Mouse (Mus musculus): ENCODE measurements around the gene Gpr156.
A peak's percentile ranks its signal among the peaks of the same experiment; 100 is the strongest.

Gpr156 gene

DNA sequence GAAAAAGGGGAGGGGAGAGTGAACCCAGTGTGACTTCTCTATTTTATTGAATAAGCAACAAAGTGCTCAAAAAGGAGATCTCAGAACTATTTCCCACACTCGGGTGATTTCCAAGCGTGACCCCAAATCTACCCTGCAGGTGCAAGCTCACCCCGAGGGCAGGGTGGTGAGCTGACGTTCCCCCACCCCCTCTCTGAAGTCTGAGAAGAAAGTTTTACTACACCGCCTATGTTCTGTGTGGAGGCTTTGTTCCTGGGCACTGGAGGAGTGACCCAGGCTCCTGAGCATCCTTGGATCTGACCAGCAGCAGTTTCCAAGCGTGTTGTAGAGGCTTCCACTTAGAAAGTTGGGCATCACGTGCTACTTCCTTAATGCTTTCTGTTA, 514 bp downstream of the Gpr156 start:
- DNase-seq (ENCODE audit: extremely low read depth, low read depth) = no peak

GRCm38 (mm10) chr16:37919000-37919399, 2.7 kb downstream of the Gpr156 start:
- DNase-seq (ENCODE audit: extremely low read depth, low read depth) = no peak

GRCm38 (mm10) chr16:37920842-37921409, 4.6 kb downstream of the Gpr156 start:
- DNase-seq (ENCODE audit: extremely low read depth, low read depth) = no peak

- DNase-seq (ENCODE audit: extremely low read depth, low read depth) = no peak
Observed at GRCm38 (mm10) chr16:37926087-37926486, 9.8 kb downstream of the Gpr156 start.

- DNase-seq (ENCODE audit: extremely low read depth, low read depth) = no peak
Observed at GRCm38 (mm10) chr16:37927117-37927516, 10.8 kb downstream of the Gpr156 start.

DNA sequence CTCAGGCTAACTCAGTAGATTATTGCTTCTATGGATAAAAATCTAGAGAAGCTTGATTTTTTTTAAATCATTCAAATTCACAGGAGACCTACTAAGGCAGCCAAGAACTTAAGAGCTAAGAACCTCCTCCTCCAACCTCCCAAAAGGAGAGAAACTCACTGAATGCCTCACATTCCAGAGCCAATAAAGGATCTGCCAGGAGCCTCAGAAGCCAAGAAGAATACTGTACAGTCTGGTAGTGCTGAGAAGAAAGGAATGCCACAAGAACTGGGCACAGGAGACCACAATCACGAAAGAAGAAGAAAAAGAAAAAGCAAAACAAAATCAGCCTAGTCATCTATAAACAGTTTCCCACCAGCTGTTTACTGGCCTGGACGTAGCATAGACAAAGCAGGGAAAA, 12.7 kb downstream of the Gpr156 start:
- DNase-seq (ENCODE audit: extremely low read depth, low read depth) = no peak

- no peak for DNase-seq (ENCODE audit: extremely low read depth, low read depth)
Observed at GRCm38 (mm10) chr16:37929626-37930025, 13.3 kb downstream of the Gpr156 start.

DNA sequence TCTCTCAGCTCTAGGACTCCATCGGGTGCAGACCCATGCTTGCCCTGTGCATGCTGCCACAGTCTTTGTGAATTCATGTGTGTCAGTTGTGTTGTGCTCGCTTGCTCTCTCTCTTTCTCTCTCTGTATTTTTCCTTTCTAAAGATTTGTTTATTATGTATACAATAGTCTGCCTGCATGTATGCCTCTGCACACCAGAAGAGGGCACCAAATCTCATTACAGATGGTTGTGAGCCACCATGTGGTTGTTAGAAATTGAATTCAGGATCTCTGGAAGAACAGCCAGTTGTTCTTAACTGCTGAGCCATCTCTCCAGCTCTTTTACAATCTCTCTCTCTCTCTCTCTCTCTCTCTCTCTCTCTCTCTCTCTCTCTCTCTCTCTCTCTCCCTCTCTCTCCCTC, 18.6 kb downstream of the Gpr156 start:
- no peak for DNase-seq (ENCODE audit: extremely low read depth, low read depth)

DNA sequence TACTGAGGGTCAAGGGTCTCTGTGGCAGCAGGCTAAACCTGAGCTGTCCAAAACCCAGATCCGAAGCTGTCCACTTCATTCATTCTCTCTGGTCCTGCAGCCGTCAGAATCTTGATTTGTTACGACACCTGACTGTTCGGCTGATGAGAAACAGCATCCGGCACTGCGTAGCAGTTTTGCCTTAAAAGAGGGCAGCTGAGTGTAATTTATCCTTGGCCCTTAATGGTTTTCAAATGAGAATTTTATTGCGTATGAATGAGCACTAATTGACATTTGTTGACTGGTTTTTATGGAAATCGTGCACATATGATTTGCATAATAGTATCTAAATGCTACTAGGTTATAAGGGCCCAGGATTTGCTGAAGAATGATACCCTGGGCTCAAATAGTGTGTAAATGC, 21.0 kb downstream of the Gpr156 start:
- no peak for DNase-seq (ENCODE audit: extremely low read depth, low read depth)

DNA sequence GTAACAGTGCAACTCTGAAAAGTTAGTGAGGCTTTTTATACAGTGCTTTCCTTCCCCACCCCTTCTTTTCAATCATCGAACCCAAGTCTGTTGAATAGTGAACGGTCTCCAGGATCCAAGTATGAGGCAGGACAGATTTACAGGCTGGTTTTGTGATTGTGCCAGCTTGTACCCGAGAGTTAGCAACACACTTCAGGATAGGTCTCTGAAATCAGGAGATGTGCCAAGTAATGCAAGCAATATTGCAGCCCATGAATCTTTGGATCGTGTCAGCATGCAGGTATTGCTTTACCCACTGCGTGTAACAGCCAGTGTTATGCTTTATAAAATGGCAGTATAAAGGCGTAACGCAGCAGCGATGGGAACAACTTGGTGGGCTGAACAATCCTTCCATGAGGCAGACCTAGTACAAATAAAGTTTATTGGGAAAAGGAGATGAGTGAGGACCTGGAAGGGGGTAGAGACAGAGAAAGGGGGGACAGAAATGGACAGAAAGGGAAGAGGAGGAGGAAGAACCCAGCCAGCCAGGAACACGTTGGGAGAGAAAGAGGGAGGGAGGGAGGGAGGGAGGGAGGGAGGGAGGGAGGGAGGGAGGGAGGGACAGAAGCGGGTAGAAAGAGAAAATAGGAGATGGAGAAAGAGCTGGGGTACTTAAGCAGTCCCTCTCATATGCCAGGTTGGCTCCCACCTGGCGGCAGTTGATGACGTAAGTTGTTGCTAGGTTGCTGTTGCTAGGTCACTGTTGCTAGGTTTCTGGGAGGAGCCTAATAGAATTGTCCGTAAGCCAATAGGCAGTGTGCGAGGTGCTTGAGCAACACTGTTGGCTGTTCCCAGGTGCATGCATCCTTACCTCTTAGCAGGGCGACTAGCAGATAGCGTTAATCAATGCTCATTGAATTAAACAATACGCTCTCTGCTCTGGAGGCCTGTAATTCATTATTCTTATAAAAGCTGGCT, 22.1 kb downstream of the Gpr156 start:
- DNase-seq (ENCODE audit: extremely low read depth, low read depth) = no peak

DNA sequence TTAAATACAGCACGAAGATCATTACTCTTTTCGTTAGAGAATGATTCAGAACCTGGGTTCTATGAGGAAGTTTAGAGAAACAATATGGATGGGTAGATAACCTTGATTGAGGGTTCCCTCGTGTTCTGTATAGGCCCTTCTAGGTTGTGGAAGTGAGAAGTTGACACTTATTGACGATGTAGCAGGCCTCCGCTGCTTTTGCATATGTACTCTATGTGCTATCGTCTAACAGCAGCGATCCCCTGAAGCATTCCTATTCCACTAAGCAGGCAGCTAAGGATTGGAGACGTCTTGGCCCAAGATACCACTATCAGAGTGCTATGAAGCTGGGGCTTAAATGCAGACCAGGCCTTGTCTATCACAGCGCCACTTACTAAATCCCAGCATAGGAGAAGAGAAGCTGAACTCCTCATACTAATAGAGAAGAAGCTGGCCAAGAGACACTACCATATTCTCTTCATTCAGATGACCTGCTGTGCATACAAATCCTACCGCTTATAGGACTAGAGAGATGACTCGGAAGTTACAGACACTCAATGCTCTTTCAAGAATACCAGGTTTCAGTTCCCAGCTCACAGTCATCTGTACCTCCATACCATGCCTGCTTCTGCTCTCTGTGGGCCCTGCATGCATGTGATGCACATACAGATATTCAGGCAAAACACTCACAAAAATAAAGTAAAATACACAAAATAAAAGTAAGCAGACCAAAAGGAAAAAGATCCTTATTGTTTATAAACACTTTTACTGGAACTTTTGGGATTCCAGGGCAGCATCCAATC, 23.0 kb downstream of the Gpr156 start:
- no peak for DNase-seq (ENCODE audit: extremely low read depth, low read depth)

DNA sequence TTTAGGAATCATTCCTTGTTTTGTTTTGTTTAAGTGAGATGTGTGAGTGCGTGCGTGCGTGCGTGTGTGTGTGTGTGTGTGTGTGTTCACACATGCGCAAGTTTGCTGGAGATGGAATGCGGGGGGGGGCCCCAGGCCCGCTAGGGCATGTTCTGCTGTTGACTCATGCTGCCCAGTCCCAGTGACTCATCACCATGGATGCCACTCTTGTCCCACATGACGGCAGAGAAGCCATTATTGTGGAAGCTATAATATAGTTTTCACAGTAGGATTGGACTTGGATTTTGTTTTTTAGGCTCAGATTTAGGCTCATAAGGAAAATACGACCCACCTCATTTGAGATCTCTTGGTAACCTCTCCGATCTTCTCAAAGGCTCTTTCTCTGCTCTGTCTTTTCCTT, 24.0 kb downstream of the Gpr156 start:
- no peak for DNase-seq (ENCODE audit: extremely low read depth, low read depth)

DNA sequence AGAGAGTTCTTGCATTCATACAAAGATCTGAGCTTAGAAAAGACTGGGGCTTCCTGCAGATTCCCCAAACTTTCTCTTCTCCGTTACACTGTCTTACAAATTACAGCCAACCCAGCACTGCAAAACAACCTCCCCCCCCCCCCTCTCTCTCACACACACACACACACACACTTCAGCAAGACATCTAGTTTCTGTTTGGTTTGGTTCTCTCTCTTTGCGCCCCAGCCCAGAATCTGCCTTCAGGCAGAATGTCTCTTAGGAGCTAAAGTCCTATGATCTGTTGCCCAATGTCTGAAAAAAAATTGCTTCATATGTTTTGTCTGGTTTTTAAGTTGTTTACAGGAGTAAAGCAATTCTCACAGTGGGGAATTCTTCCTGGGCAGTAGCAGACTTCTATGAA, 27.4 kb downstream of the Gpr156 start:
- no peak for DNase-seq (ENCODE audit: extremely low read depth, low read depth)

- DNase-seq (ENCODE audit: extremely low read depth, low read depth) = no peak
Observed at GRCm38 (mm10) chr16:37945031-37945796, 28.9 kb downstream of the Gpr156 start.

- DNase-seq (ENCODE audit: extremely low read depth, low read depth) = peak; percentile 29
Observed at GRCm38 (mm10) chr16:37947160-37947559, 30.9 kb downstream of the Gpr156 start.

- DNase-seq (ENCODE audit: extremely low read depth, low read depth) = no peak
Observed at GRCm38 (mm10) chr16:37948365-37948764, 32.1 kb downstream of the Gpr156 start.

DNA sequence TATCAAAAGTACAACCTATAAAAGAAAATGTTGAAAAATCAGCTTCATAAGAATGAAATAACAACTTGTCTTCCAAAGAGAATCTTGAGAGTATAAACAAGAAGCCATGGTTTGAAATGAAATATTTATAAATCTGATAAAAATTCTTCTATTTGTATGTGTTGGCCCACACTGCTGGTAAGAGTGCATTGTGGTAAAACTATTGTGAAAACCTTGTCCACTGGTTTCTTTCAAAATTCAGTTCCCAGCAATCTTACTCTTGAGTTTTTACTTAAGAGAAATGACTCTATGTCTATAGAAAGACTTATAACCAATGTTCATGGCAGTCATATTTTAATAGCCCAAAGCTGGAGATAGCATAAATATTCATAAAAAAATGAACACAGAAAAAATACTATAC, 34.9 kb downstream of the Gpr156 start:
- no peak for DNase-seq (ENCODE audit: extremely low read depth, low read depth)

DNA sequence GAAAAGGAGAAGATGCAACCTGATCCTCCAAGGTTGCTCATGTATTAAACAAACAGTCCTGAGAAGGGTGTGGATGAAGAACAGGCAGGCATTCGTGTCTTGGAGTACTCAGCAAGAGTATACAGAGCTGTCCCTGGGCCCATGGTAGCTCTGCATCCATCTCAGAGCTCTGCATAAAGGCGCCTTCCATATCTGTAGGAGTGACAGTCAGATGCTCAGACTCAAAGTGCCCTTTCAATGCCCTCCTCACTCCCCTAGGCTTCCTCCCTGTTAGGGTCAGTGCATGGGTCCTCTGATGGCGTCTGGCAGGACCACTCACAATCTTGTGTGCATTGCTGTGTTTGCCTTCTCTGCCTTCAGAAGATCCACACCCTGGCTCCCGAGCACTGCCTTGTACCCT, 36.9 kb downstream of the Gpr156 start:
- DNase-seq (ENCODE audit: extremely low read depth, low read depth) = no peak

DNA sequence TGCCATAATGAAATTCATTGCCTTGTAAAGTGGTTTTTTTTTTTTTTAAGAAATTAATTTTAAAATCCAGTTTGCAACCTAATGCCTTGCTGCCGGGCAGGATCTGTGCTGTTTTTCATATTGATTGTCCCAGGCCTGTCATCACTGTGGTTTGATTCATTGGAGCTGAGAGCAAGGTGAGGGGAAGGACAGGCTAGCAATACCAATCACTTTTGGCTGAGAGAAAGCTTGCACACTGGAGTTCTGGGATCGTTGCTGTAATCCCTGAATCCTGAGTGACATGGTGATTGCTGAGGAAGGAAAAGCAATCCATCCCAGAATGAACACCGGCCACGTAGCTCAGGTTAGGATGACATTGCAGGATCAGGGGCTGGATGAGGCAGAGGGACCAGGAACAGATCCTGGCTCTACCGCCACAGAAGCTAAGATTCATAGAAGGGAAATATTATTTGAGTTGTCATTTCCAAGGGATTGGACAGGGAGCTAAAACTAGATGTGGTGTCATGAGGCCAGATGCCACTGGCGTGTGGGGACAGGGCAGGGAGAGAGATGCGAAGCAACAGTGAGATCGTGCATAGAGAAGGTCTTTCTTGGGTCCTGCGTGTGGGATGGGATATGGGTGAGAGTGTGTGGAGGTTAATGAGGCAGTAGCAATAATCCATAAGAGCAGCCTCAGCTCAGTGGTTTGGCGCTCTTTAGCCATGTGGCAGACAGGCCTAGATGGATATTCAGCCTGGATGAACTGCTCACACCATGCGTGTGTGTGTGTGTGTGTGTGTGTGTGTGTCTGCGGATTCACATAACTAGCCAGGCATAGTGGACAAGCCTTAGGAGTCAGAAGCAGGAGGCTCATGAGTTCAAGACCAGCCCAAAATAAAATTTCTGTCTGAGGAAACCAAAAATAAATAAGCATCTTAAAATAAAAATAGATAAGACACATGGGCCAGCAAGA, 38.0 kb downstream of the Gpr156 start:
- DNase-seq (ENCODE audit: extremely low read depth, low read depth) = no peak

GRCm38 (mm10) chr16:37955336-37955917, 39.1 kb downstream of the Gpr156 start:
- no peak for DNase-seq (ENCODE audit: extremely low read depth, low read depth)

Measured in MEL-GATA-1-ER (cell line).